In genomic region chr4:47931464-47931863, GRCm38 (mm10) we compare ENCODE assay signal across 19 mouse cellular contexts.
"Had no signal": no experiment of that assay in that cellular context is flagged by ENCODE, and none has a peak within 500 bp of the region (broad histone marks: within the 10 kb centered on the region; RNA-seq: fewer than 3 reads in every experiment).

No protein-coding gene starts in this region.

- H3K36me3 ChIP-seq: midbrain, embryonic 10.5 days; midbrain, embryonic 12.5 days; neural tube, embryonic 13.5 days; neural tube, embryonic 15.5 days had no signal

- H3K27me3 ChIP-seq: midbrain, embryonic 12.5 days; neural tube, embryonic 13.5 days; neural tube, embryonic 15.5 days had no signal

- H3K27ac ChIP-seq: midbrain, embryonic 10.5 days; midbrain, embryonic 12.5 days; neural tube, embryonic 13.5 days; neural tube, embryonic 15.5 days had no signal

- H3K4me1 ChIP-seq: midbrain, embryonic 10.5 days; midbrain, embryonic 12.5 days; neural tube, embryonic 13.5 days; neural tube, embryonic 15.5 days had no signal

- H3K4me2 ChIP-seq: lung, embryonic 14.5 days; midbrain, embryonic 12.5 days; neural tube, embryonic 13.5 days; neural tube, embryonic 15.5 days had no signal

- H3K9ac ChIP-seq: lung, embryonic 14.5 days; midbrain, embryonic 12.5 days; neural tube, embryonic 13.5 days; neural tube, embryonic 15.5 days had no signal

- DNase-seq: lung, adult 18-20 months; lung, embryonic 14.5 days; lung, postnatal 10 days; lung, postnatal 4 days; midbrain, embryonic 14.5 days; retina, postnatal 1 day; right cerebral cortex, adult 18-20 months; right cerebral cortex, postnatal 25 days; right cerebral cortex, postnatal 4 days; spleen, adult 18-20 months; thymus, adult 18-20 months; thymus, postnatal 14 days; thymus, postnatal 36 days had no signal

- H3K9me3 ChIP-seq: midbrain, embryonic 12.5 days; neural tube, embryonic 13.5 days; neural tube, embryonic 15.5 days had no signal

- H3K4me3 ChIP-seq: midbrain, embryonic 10.5 days; midbrain, embryonic 12.5 days; myocyte; neural tube, embryonic 13.5 days; neural tube, embryonic 15.5 days had no signal

- ATAC-seq: midbrain, embryonic 16.5 days had no signal
